Mouse (Mus musculus) induced T-regulatory cell, adult 2 months (primary cell): ENCODE measurements around the gene Spi1.
A peak's percentile ranks its signal among the peaks of the same experiment; 100 is the strongest.
"Not testable (repeated sequence)": the region's sequence is repeated elsewhere in the genome, so short reads cannot be mapped to it uniquely, and the experiment has no call there.

ENCODE experiments used
- DNase-seq: peaks from one replicate; pipeline ENCODE4 v3.0.0-alpha.2; 2012; ENCODE audit warnings: low read depth

Spi1 gene

DNA sequence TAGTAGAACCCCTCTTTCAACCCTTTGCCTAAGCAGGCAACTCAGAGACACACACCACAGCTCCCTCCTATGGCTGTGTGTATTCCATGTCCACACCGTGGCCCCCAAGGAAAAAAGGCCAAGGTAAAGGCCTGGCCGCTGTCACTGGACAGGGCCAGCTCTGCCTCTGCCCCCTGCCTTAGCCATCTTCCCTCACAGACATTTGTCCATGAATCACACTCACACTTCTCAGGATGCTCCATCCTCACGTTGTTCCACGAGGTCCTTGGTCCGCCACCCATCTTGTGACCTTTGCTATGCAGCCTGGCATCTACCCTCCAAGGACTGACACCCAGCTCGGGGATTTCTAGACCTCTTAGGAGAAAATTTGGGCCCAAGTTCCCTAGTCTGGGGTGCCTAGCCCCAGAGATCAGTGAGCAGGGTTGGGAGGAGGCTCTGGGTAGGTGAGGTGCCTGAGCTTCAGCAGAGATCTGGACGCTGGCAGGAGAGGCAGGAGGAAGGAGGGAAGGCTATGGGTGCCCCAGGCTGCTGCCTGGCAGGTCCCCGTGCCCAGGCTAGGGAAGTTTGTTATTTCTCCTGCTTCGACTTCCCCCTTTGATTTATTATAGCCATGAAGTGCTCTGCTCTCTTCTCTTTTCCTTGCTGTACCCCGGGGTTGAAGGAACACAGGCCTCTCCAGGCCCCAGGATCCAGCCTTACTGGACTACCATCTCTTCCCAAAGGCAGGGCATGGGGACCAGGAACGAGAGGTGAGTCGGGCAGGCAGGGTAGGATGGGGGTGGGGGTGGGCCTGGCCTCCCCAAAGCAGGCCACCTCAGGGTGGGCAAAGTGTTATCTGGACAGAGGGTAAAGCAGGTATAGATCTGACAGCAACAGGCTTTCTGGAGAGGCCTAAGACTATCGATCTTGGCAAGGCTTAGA lies at the start of gene Spi1:
TSS of gene Spi1 (plus strand) at position 616 of the 921 bp plus-strand sequence.
- no peak for DNase-seq

- peak; percentile 74 for DNase-seq
Measured at GRCm38 (mm10) chr2:91033000-91033399, 49.2 kb upstream of the Spi1 start.

GRCm38 (mm10) chr2:91035385-91035784 lies 46.8 kb upstream of the Spi1 start, which contains the start of gene Rapsn:
Gene Rapsn (plus strand): TSS chr2:91035620.
- DNase-seq, result no peak

DNA sequence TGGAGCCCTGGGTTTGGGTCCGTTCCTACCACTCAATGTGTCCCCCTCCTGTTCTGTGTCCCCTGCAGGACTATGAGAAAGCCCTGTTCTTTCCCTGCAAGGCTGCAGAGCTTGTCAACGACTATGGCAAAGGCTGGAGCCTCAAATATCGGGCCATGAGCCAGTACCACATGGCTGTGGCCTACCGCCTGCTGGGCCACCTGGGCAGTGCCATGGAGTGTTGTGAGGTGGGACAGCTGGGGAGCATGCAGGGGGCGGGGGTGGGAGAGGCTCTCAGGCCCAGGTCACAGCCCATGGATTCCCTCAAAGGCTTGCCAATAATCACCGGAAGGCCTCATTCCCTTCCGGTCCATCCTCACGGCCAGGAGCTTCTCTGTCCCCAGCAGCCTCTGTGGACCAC lies 40.4 kb upstream of the Spi1 start:
- no peak for DNase-seq

- DNase-seq, result peak; percentile 90
Measured at GRCm38 (mm10) chr2:91042651-91043398, 39.4 kb upstream of the Spi1 start.

GRCm38 (mm10) chr2:91044727-91045126 lies 37.5 kb upstream of the Spi1 start:
- DNase-seq, result no peak

DNA sequence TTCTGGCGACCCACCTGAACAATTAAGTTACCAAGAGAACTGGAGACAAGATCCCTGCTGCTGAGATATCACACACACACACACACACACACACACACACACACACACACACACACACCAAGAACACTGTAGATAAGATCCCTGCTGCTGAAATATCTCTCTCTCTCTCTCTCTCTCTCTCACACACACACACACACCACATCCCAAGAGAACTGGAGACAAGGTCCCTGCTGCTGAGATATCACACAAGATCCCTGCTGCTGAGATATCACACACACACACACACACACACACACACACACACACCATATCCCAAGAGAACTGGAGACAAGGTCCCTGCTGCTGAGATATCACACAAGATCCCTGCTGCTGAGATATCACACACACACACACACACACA lies 36.4 kb upstream of the Spi1 start:
- not testable (repeated sequence) for DNase-seq

DNA sequence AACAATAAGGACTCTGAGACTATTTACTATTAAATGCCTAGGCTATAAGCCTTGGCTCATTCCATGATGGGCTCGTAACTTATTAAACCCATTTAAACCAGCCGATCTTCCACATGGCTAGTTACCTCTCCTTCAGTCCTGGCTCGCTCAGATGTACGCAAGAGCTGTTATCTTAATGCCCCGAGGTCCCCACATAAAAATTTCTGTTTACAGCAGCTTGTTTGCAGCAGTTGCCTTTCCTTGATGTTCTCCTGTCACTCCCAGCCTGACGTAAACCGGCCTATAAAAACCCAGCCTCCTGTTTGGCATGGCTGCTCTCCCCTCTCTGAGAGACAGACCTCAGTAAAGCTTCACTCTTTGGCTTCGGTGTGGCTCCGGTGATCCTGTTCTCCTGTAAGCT lies 34.8 kb upstream of the Spi1 start:
- no peak for DNase-seq

DNA sequence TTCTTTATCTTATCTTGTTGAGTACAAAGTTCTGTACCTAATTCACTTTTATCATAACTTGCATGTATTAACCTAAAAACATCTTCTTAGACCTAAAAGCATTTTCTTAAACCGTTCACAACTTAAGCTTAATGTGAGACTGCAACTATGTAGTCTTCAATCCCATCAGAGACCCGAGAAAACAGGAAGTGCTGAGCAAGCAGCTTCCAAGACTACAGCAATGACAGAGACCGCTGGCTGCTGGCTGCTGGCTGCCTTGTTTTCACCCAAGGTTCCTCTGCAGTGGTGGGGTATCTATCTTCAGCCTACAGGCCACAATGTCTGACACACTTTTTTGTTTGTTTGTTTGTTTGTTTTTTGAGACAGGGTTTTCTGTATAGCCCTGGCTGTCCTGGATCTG lies 30.3 kb upstream of the Spi1 start:
- peak; percentile 40 for DNase-seq

- DNase-seq, result peak; percentile 75
Measured at GRCm38 (mm10) chr2:91052752-91053151, 29.4 kb upstream of the Spi1 start.

- DNase-seq, result peak; percentile 57
Measured at GRCm38 (mm10) chr2:91053181-91053933, 28.8 kb upstream of the Spi1 start.

DNA sequence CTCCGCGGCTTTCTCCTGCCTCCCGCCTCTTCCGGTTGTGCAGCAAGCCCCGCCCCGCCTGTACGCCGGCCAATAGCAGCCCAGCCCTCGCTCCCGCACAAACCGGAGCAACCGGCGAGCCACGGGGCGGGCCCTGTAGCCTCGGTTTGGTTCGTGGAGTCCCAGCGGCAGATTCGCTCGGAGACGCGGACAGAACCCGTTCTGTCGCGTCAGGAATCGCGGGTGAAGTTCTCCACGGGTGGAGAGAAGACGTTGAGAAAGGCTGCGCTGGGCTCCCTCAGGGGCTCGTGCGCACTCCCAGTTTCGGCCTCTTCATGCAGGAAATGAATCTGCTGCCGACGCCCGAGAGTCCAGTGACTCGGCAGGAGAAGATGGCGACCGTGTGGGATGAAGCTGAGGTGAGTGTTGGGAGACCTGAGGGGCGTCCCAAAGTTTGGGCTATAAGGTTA lies 28.2 kb upstream of the Spi1 start, which contains the start of gene Psmc3:
TSS of gene Psmc3 (plus strand) at position 76 of the 449 bp plus-strand sequence.
- DNase-seq, result peak; percentile 95

- no peak for DNase-seq
Measured at GRCm38 (mm10) chr2:91058435-91058834, 23.8 kb upstream of the Spi1 start.

GRCm38 (mm10) chr2:91059376-91059775 lies 22.8 kb upstream of the Spi1 start:
- no peak for DNase-seq

DNA sequence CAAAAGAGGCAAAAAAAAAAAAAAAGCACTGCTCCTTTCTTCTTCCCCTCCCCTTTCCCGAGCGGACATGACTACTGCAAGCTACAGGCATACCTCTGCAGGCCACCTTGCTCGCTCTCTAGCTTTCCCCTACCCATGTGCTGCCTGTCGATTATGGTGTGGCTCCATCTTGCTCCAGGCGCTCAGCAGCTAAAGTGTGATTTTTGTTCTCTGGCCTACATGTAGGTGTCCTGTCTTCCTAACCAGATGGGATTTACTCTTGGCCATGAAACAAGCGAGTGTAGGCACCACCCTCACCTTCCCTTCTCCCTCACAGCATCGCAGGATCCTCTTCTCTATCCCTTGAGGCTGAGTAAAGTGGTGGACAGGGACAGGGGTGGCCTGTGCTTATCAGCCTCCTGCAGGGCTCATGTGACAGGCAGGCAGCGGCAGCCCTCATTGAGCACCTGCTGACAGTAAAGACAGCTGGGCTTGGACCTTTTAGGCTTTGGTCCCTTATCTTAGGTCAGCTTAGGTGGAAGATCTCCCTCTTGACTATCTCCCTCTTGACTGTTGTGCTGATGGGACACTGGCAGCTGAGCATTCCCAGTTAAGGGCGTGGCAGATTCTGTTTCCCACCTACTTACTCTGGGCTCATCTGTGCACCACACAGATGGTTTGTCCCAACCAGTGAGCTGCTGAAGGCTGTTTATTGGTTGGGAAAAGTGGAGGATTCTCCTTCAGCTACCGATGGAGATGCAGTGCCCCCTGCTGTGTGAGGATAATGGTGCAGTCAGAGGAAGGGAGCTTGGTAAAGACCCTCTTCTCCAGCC lies 21.4 kb upstream of the Spi1 start:
- peak; percentile 50 for DNase-seq

DNA sequence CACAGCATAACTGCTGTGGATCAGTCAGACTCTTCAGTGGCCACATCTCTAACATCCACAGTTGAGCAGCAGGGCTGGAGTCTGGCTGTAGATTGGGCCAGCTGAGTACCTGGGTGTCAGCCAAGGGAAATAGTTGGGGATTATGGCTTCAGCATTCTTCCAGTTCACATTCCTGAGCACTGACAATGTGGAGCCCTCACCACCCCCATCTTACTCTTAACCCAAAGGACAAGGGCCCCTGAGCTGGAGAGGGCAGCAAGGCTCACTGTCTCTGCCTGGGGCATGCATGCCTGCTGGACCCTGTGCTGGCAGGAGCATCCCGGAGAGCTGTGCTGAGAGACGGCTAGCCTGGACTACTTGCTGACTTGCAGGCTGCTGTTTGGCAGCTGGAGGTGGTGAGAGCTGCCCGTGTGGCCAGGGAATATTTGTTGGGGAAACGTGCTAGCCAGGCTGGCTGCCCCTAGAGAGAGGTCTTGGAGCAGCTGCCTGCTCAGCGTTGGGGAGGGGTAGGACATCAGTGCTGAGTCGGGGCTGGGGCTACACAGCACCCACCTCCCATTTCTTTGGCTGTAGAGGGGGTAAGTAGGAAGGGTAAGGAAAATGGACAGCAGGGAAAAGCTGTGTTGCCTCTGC lies 20.2 kb upstream of the Spi1 start:
- no peak for DNase-seq

DNA sequence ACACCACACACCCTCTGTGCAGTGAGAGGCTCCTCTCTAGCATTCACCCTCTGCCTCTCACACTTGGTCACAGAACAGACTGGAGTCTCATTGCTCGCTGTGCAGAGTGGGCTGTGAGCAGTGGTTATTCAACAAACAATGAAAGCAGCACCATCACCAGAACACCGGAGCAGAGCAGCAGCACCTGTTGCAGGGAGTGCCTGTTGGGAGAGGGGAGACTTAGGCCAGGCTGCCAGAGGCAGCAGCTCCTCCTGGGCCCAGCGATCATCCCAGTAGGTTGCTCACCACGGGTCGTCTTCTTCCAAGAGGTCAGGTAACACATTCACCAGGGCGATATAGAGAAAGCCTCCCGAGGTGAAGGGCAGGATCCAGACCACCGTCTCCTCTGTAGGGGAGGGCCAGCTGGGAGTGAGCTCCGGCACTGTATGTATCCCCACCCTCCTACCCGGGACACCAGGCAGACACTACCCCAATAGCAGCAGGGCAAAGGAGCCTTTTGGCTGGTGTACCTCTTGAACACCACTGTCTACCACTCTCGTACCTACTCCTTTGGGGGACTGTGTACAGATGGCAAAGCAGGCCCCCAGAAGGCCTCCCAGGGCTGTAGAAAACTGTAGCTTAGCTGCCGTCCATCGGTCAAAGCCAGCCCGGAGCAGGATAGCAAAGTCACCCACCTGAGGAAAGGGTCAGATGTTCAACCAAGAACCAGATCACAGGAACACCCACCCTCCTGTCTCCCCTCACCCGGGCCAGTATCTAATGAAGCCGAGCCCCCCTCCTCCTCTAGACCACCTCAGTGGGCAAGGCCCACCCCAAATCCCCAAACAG lies 19.2 kb upstream of the Spi1 start:
- no peak for DNase-seq

DNA sequence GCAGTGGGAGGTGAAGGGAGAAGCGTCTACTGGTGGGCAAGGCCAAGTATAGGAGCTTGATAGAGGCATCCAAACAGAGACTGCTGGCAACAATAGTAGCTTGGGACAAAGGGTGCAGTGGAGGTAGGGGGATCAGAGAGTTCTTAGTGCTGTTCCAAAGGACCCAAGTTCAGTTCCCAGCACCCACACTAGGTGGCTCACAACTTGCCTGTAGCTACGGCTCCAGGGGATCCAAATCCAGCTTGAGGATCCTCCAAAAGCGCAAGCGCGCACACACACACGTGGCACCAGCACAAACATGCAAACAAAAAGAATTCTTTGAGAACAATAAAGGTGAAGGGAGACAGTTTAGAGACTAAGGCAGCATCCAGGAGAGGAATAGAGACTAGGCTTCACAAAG lies 18.0 kb upstream of the Spi1 start:
- DNase-seq, result no peak

DNA sequence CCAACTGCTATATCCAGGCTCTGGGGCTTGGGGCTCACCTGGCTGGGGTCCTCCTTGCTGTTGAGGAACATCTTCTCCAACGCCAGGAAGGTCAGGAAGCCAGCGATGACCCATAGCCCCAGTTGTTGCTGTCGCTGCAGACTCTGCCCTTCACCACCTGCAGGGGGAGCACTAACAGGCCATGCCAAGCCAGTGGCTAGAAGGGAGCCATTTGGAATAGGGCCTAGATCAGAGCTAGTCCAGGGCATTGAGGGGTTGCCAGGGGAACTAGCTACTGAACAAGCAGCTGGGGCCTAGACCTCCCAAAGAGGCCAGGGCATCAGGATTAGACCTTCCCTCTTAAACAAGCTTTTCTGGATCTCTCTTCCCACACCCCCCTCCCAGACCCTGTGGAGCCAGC lies 16.6 kb upstream of the Spi1 start:
- DNase-seq, result peak; percentile 74

DNA sequence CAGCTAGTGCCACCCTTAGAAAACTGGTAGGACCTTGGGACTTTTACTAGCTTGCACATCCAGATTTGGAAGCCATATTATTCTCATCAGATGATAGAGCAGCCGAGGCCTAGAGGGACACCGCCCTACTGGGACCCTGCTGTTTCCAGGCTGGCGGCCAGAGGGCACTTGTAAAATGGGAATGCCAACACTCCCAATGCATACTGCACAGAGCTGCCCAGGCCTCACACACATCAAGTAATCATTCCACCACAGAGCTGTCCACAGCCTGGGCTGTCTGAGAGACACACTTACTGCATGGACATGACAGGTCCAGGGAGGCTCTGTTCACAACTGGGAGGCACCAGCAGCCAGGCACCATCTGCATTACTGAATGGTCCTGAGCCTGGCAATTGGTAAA lies 15.7 kb upstream of the Spi1 start:
- no peak for DNase-seq
